Mouse (Mus musculus) left cerebral cortex, adult 18-20 months (tissue): ENCODE data around the gene Gins3. TPM values are rescaled to one million over a fixed set of nuclear protein-coding genes. Genes with fewer than 3 reads are reported as not detected.
A peak's percentile ranks its signal among the peaks of the same experiment; 100 is the strongest.
"Not testable (repeated sequence)": the region's sequence is repeated elsewhere in the genome, so short reads cannot be mapped to it uniquely, and the experiment has no call there.

ENCODE experiments used
- DNase-seq, 2 experiments: peaks; one replicate each; pipeline ENCODE4 v3.0.0; 2021 to 2022; ENCODE audit warnings: low spot score in 2 of 2, mixed read lengths in 1 of 2
- total RNA-seq, 2 experiments: library from RNA; stranded (reverse); gene quantifications; 2 replicates each; pipeline ENCODE4 v1.2.3; 2021

Gins3 gene
- total RNA-seq, 2 experiments from 2014 or later: 2.0 to 2.8 TPM

GRCm38 (mm10) chr8:95648251-95648650, 15.0 kb downstream of the Gins3 start:
- no peak for DNase-seq

- DNase-seq: no peak
Observed at GRCm38 (mm10) chr8:95653351-95653750, 20.1 kb downstream of the Gins3 start.

DNA sequence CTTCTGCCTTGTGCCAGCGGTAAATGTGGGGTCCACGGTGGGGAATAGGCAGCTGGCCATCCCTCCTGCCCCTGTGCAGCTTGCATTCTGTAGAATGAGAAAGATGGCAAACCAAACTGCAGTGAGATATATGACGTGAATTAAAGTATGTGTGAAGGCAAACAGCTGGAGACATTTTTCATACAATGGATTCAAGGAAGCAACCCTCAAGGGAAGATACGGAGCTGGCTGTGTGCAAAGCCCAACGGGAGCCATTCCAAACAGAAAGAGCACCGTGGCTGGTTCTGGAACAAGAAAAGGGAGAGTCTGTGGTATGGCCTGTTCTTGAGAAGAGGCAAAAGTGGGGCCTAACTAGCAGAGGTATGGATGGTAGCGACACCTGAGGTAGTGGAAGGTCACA, 22.6 kb downstream of the Gins3 start:
- DNase-seq: no peak

DNA sequence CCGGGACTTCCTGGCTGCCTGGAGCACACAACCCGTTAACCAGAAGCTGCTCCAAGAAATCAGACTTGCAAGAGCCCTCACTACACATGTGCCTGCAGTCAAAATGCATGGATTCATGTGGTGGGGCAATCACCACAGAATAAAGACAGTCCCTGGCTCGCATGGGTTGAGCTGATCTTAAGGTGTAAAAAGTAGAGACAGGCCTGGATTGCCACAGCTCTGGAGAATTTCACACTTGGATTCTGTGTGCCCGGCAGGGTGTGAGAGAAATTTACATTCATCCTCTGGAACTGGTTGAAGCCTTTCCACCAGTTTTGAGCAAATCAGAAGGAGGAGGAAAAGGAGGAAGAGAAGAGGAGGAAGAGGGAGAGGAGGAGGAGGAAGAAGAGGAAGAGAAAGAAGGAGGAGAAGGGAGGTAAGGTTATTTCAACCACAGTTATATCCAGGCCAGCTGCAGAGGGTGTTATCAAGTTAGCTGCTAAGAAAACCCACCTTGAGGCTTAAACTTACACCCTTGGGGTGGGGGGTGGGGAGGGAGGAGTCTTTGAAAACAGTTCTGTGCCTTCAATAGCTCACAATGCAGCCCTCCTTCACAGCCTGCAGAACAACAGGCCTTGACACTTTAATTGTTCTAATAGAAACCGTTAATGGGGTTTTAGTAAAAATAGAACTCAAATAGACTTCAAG, 23.2 kb downstream of the Gins3 start:
- no peak for DNase-seq

GRCm38 (mm10) chr8:95657523-95657922, 24.3 kb downstream of the Gins3 start:
- no peak for DNase-seq

- DNase-seq: no peak
Observed at GRCm38 (mm10) chr8:95660334-95660882, 27.2 kb downstream of the Gins3 start.

DNA sequence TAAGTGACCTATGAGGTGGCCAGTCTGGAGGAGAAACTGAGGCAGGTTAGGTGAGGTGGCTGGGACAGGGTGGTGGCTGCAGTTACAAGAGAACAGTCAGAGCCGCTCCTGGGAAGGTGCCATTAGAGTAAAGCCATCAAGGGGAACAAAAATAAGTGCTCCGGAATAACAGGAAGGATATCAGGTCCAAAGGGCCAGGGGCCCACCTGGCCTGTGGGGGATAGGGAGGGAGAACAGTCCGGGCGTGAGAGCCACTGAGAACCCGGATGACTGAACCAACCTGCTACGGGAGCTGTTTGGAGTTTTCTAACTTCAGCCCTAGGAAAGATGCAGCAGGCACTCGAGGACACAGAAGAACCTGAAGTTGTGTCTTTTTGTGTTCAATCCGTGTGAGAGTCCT, 27.8 kb downstream of the Gins3 start:
- no peak for DNase-seq

DNA sequence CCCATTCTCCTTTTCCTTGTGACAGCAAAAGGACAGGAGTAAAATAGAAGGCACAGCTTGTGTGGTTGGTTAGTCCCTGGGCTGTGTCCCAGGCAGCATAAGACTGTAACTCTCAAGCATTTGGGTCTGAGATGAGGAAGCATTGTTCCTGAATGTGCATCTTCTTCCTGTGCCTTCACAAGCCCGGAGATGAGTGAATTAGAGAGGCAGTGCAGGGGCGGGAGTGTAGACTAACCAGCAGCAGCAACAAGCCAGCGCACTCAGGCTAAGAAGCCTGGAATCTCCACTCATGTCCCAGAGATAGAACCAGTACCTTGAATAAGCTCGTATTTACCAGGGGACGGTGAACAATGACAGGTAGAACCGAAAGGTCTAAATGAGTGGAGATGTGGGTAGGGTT, 28.3 kb downstream of the Gins3 start:
- DNase-seq: no peak

DNA sequence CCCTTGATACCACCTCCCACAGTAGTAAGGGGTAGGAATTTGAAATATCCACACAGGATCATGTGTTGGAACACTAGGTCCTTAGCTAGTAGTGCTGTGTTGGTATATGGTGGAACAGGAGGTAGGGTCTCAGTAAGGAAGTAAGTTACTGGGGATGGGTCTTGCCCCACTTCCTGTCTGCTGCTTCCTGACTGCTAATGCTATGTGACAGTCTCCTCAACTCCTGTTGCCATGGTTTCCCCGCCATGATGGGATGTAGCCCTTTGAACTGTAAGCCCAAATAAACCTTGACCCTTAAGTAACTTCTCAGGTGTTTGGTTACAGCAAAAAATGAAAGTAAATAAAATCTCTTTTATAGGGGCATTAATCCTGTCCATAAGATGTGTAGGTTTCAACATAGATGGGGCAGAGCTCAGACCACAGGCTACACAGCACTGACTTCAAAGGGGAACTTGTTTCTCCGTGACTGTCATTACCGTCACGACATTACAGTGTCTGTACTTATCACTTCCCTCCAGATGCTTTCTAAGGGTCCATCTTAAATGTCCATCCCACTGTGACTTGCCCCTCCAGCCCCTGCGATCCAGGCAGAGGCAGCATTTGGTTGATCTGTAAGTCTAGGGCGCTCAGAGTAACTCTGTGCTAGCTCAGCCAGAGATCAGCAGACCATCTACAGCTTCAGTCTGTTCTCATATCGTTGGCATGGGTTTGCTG, 29.8 kb downstream of the Gins3 start:
- DNase-seq: no peak

DNA sequence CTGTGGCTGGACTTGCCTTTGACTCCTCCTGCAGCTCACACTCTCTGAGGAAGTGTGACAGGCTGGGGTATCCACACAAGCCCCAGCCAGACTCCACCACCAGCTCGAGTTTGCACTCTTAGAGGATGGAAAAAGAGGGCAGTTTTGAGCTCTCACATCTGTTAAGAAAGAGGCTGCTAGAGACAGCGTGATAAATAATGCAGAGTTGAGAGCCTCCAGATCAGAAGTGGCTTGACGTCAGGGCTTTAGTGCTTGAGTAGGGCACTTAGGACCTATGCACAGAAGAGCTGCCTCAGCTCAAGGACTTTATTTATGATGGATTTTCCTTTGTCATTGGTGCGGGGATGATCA, 30.3 kb downstream of the Gins3 start:
- DNase-seq: no peak

DNA sequence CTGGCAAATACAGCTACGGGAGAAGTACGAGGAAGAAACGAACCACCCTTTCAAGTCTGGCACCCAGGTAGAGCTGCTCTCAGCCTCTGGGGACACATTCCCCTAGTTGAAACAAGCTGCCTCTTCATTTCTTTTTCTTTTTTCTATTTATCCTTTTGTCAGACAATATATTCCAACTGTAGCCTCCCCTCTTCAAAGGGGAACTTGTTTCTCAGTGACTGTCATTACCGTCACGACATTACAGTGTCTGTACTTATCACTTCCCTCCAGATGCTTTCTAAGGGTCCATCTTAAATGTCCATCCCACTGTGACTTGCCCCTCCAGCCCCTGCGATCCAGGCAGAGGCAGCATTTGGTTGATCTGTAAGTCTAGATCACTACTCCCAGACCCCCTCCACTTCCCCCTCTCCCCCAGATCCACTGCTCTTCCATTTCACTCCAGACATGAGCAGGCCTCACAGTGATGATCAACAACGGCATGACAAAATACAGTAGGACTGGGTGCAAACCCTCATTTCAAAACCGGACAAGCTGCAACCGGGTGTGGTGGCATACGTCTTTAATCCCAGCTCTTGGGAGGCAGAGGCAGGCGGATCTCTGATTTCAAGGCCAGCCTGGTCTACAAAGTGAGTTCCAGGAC, 32.7 kb downstream of the Gins3 start:
- DNase-seq: not testable (repeated sequence)

DNA sequence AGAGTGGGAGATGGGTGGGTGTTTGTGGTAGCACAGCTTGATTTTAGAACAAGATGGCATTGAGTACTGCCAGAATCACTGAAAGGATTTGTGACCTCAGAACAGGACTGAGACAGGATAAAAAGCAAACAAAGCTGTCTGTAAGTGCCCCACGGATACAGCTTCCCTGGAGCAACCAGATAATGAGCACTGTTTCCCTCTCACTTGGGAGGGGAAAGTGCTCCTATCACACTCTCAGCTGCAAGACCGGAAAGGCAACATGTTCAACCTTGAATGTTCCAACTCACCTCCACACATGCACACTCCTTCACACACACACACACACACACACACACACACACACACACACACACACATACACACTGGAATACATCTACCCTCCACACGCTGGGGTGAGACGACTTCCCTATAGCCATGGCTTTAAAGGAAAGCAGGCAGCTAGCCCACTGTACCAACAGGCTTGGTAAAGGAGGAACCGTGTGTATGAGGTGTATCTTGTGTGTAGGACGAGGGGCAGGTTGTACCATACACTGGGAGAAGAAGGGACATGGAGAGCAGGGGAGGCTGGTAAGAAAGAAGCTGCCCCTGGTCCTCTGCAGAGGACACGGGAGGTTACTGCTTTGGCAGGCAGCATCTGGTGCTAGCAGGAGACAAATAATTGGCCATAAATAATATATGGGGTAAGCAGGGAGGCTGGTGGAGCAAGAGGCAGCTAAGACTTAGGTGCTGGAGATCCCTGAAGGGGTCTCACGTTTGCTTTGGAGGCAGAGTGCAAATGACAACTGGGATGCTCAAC, 35.1 kb downstream of the Gins3 start:
- no peak for DNase-seq

DNA sequence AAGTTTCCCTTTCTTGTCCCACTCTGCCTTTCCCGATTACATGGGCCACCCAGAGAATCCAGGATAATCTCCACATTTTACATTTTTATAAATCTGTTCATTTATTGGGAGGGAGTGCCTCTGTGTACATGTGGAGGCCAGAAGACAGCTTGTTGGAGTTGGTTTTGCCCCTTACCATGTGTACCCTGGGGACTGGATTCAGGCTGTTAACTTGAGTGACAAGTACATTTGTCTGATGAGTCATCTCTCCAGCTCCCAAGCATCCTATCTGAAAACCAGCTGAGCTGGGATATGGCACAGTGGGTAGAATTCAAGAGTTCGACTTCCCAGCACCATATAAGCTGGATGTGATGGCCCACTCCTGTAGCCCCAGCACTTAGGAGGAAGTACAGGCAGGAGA, 36.7 kb downstream of the Gins3 start:
- no peak for DNase-seq

- DNase-seq: no peak
Observed at GRCm38 (mm10) chr8:95671861-95672260, 38.6 kb downstream of the Gins3 start.

DNA sequence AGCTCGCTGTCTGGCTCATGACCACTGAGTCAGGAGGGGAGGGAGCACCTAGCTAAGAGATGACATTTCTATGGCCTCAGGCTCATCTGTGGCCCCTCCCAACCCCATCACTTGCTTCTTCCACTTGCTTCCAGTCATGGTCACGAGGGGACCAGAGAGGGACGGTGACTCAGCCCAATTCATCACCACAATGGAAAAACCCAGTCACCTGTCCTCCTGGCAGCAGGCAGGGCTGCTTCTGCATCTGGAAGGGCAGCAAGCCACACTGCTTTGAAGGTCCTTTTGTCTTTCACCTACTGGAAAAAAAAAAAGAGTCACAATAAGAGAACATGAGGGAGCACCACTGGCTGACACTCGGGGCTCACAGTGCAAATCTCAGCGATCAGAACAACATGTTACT, 39.6 kb downstream of the Gins3 start:
- no peak for DNase-seq

DNA sequence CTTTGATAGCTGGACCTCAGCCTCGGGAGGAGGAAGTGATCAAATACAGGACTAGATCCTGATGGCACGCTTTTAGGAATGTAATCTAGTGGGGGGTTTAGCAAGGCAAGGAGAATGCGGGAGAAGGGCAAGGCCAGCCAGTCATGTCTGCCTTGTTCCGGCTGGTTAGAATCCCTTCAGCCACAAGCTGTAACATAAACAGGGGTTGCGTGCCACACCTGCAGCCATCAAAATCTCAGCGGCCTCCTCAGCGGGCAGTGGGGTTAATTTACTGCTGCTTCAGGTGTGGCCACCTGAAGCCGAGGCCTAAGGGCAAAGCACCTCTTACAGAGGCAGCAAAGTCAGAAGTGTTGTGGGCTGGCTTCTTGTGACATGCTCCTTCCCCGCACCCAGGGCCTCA, 43.4 kb downstream of the Gins3 start, which contains the start of gene Ndrg4:
Ndrg4 (plus strand) TSS at position 350 of the 400 bp plus-strand sequence.
- no peak for DNase-seq

DNA sequence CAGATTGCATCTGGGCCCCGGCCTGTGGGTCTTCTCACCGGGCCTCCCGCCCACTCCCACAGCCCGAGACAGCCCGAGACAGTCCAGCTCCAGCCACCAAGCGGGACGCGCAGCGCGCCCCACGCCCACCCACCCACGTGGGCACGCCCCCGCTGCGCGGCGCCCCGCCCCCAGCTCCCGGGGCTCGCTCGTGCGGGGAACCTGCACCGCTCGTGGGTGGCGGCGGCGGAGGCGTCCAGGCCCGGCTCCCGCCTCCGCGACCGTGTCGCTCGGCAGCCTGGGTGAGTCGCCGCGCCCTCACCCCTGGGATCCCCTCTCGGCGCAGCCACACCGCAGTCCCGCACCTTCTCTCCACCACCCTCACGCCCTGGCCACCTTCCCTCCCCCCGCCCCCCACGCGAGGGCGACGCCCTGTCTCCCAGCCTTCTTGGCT, 44.4 kb downstream of the Gins3 start:
- DNase-seq: no peak

DNA sequence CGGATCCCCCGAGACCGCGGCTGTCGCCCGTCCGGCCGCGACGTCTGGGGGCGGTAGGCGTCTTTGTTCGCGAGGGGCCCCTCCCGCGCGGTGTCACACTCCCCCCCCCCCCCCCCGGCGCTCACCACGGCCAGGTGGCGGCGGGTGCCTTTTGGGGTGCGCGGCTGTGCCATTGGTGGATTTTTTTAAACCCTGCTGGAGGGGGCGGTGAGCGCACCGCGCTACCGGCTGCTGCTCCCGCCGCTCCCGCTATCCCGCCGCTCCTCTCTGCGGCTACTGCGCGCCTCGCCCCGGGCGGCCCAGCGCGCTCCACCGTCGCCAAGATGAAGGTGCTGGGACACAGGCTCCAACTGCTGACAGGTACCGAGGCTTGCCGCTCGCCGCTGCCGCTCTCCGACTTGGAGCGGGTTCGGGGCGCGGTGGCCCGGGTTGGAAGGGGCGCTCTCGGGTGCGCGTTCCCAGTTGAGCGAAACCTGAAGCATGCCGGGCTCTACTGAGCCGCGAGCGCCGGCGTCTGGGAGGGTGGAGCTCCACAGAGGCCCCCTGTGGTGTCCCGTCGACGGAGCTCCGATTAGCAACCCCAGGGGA, 44.9 kb downstream of the Gins3 start:
- DNase-seq: peak; percentile 59 to 74

GRCm38 (mm10) chr8:95688073-95688672, 54.9 kb downstream of the Gins3 start:
- DNase-seq: peak; percentile 76 to 83

GRCm38 (mm10) chr8:95690929-95691541, 57.8 kb downstream of the Gins3 start:
- no peak for DNase-seq
